Mouse (Mus musculus) limb, embryonic 15.5 days (tissue): Measurements from ENCODE around the gene Ttc9c. TPM values are rescaled to one million over a fixed set of nuclear protein-coding genes. Genes with fewer than 3 reads are reported as not detected.
A peak's percentile ranks its signal among the peaks of the same experiment; 100 is the strongest.

Source experiments
- ATAC-seq: fragments of 200-750 bp; cut with Nextera tagmentation; 2 replicates; pipeline ENCODE4 v1.8.0; 2017; ENCODE audit warnings: low read depth, moderate TSS enrichment; ENCODE audit not compliant: insufficient number of reproducible peaks, low FRiP score, low TSS enrichment
- H3K27ac ChIP-seq: fragments of 300-500 bp; sonication (generic); 2 replicates; pipeline ENCODE4 v1.5.1; 2015; ENCODE audit warnings: moderate library complexity, mild to moderate bottlenecking, inconsistent platforms
- H3K27me3 ChIP-seq: fragments of 300-500 bp; sonication (generic); 2 replicates; pipeline ENCODE4 v1.6.1; 2015; ENCODE audit warnings: inconsistent platforms
- H3K36me3 ChIP-seq: fragments of 300-500 bp; sonication (generic); 2 replicates; pipeline ENCODE4 v1.6.1; 2015; ENCODE audit warnings: inconsistent platforms
- H3K4me1 ChIP-seq: fragments of 300-500 bp; sonication (generic); 2 replicates; pipeline ENCODE4 v1.6.1; 2015; ENCODE audit warnings: inconsistent platforms
- H3K4me2 ChIP-seq: fragments of 300-500 bp; sonication (generic); 2 replicates; pipeline ENCODE4 v1.6.1; 2015; ENCODE audit warnings: mild to moderate bottlenecking, inconsistent platforms
- H3K4me3 ChIP-seq: fragments of 300-500 bp; sonication (generic); 2 replicates; pipeline ENCODE4 v1.5.1; 2015; ENCODE audit warnings: mild to moderate bottlenecking, inconsistent platforms
- H3K9ac ChIP-seq: fragments of 300-500 bp; sonication (generic); 2 replicates; pipeline ENCODE4 v1.6.1; 2015; ENCODE audit warnings: inconsistent platforms
- H3K9me3 ChIP-seq: fragments of 300-500 bp; sonication (generic); 2 replicates; pipeline ENCODE4 v1.6.1; 2016; ENCODE audit warnings: inconsistent platforms
- WGBS: fragments of 180-500 bp; shearing (Covaris S2); methylation state at CpG from one replicate; pipeline ENCODE4 v1.1.7; 2015; 5-methylcytosine and 5-hydroxymethylcytosine counted together
- polyA plus RNA-seq: library from polyadenylated mRNA; unstranded; fragments of >200 nt; fragmentation: Nextera tagmentation; extraction: Ambion mirVana; gene quantifications from 2 replicates; pipeline ENCODE4 v1.2.1, GENCODE M21; 2015

Ttc9c gene
- polyA plus RNA-seq, 1 experiment from 2014 or later: 56.8 TPM

DNA sequence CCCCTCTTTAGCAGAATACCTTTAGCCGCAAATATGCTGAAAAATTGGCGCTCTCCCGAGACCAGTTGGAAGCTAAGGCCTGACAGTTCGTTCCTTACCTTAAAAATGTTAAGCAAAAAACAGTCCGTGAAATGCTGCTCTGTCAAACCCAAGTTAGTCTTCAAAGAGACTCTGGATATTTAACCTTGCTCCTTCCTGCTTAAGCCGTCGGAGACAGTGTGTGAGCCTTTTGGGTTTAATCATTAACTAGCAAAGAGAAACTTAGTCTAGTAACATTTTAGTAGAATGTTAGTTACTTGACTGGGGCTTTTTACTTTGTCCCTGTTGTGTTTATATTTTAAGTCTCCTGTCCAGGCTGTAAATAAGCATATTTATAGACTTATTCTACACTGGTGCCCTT lies 2.0 kb upstream of the Ttc9c start:
- Histone ChIP-seq H3K4me2 (peak overlapping the region; percentile 66), H3K27me3 (no peaks in the 10 kb centered on the region), H3K9me3 (no peaks in the 10 kb centered on the region), H3K9ac (peak overlapping the region; percentile 96), H3K36me3 (peaks cover 36% of the 10 kb centered on the region), H3K4me1 (peaks cover 34% of the 10 kb centered on the region), H3K27ac (peak overlapping the region; percentile 100; the same call in 1 of the 2 replicates), H3K4me3 (peak overlapping the region; percentile 82)
- WGBS: under 1% methylated on average over 7 of the region's 7 CpGs
- ATAC-seq: no peak

DNA sequence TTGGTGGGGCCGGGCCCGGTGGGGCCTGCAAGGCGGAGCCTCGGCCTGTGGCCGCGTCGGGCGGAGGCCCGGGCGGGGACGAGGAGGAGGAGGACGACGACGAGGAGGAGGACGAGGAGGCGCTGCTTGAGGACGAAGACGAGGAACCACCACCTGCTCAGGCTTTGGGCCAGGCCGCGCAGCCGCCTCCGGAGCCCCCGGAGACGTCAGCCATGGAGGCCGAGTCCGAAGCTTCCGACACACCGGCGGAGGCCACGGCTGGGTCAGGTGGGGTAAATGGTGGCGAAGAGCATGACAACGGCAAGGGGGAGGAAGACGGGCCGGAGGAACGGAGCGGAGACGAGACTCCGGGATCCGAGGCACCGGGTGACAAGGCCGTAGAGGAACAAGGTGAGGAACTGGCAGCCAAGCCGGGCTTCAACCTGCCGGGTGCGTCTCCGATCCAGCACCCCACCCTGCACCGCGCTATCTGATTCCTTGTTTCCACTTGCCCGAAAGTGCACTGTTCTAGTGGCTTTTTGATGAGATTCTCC lies 1.4 kb upstream of the Ttc9c start:
- no peak for ATAC-seq
- 0% methylated on average over 46 of the region's 48 CpGs for WGBS
- H3K27me3 ChIP-seq: no peaks in the 10 kb centered on the region
- peak overlapping the region; percentile 96 for H3K9ac ChIP-seq
- no peaks in the 10 kb centered on the region for H3K9me3 ChIP-seq
- peak overlapping the region; percentile 82 for H3K4me3 ChIP-seq
- peaks cover 35% of the 10 kb centered on the region for H3K36me3 ChIP-seq
- H3K4me1 ChIP-seq: peaks cover 37% of the 10 kb centered on the region
- peak overlapping the region; percentile 100 for H3K27ac ChIP-seq
- H3K4me2 ChIP-seq: peak overlapping the region; percentile 66

DNA sequence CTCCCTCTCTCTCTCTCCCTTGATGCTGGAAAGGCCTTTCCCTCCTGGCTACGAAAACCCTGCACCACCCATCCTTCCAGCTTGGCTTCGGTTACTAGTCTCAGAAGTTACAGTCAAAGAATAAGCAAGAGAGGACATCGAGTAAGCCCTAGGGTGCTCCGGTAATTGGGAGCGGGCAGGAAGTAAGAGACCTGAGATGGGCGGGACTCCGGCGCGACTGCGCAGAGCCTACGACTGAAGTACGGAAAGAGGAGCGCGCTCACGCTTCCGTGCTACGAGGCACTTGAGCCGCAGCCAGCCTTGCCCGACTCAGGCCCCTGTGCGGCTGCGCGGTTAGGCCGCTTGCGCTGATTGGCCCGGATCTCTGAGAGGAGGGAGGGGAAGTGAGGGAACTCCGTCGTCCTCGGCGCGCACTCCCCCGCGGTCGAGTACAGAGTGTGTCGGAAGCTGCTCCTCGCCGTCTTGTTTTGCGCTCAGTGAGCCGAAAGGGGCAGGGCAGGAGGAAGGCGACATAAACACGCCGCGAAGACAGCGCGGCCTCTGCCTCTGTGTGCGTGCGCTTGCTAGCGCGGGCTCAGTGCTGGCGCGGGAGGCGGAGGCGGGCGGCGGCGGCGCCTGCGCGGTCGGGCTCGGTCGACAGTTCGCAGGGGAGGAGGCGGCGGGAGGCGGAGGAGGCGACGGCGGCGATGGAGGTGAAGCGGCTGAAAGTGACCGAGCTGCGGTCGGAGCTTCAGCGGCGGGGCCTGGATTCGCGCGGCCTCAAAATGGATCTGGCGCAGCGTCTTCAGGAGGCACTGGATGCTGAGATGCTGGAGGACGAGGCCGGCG lies 677 bp upstream of the Ttc9c start, which contains the start of gene Hnrnpul2:
Gene Hnrnpul2 (plus strand): TSS at position 415 of the 828 bp plus-strand sequence.
- Histone ChIP-seq H3K4me2 (peak within 1 kb of the TSS; percentile 89), H3K36me3 (peaks cover 35% of the 10 kb centered on the region), H3K9me3 (no peaks in the 10 kb centered on the region), H3K4me3 (peak within 1 kb of the TSS; percentile 82), H3K27me3 (no peaks in the 10 kb centered on the region), H3K4me1 (peaks cover 37% of the 10 kb centered on the region), H3K27ac (peak within 1 kb of the TSS; percentile 100), H3K9ac (peak within 1 kb of the TSS; percentile 96)
- WGBS: under 1% methylated on average over 81 of the region's 83 CpGs
- peak; percentile 95 for ATAC-seq

DNA sequence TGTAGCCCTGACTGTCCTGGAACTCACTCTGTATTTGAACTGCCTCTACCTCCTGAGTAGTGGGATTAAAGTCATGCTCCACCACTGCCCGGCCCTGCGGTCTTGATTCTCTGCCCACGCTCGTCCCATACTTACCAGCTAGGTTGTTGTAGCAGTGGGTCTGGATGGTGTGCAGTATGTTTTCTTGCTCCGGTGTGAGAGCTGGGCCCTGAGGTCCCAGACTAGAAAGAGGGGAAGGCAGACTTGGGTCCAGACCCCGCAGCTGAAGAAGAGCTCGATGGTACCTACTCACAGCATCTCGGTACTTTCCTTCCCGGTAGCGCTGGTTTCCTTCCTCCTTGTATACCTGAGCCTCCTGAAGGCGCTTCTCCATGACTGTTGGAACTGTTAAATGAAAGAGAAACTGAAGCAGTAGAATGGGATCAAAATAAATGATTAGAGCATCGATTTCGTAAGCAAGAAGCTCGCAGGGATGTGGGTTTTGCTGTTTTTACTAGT lies 783 bp downstream of the Ttc9c start:
- peak overlapping the region; percentile 100 for H3K27ac ChIP-seq
- peak overlapping the region; percentile 82 for H3K4me3 ChIP-seq
- peak overlapping the region; percentile 89 for H3K4me2 ChIP-seq
- peak overlapping the region; percentile 67 for H3K9ac ChIP-seq
- H3K9me3 ChIP-seq: no peaks in the 10 kb centered on the region
- ATAC-seq: no peak
- peaks cover 32% of the 10 kb centered on the region for H3K36me3 ChIP-seq
- peaks cover 36% of the 10 kb centered on the region for H3K4me1 ChIP-seq
- WGBS: 18% methylated on average over 14 of the region's 14 CpGs
- H3K27me3 ChIP-seq: no peaks in the 10 kb centered on the region

DNA sequence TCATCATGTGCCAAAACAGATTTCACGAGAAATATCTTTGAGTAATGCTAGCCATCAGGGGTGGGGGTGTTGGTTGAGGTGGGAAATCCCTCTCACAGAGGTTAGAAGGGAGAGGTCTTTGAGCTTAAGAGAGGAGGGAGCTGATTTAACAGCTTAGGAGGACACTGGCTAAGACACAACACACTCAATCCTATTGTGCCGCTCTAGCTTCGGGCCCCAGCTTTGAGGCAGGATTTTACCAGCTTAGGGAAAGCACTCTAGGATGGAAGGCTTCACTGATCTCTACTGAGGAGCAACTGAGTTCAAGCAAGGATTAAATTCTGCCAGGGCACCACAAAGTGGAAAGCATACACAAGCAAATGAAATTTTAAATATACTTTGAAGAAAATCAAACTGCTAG lies 2.1 kb downstream of the Ttc9c start:
- H3K27me3 ChIP-seq: no peaks in the 10 kb centered on the region
- no peaks in the 10 kb centered on the region for H3K9me3 ChIP-seq
- WGBS: 80% methylated on average over 3 of the region's 3 CpGs
- 0 out of 2 replicates have a peak overlapping the region, but pooled peaks have one; percentile 22 for H3K27ac ChIP-seq
- no peak overlapping the region for H3K4me3 ChIP-seq
- no peak for ATAC-seq
- H3K9ac ChIP-seq: no peak overlapping the region
- H3K4me1 ChIP-seq: peaks cover 24% of the 10 kb centered on the region
- 0 out of 2 replicates have a peak overlapping the region, but pooled peaks have one; percentile 12 for H3K4me2 ChIP-seq
- H3K36me3 ChIP-seq: peaks cover 38% of the 10 kb centered on the region

DNA sequence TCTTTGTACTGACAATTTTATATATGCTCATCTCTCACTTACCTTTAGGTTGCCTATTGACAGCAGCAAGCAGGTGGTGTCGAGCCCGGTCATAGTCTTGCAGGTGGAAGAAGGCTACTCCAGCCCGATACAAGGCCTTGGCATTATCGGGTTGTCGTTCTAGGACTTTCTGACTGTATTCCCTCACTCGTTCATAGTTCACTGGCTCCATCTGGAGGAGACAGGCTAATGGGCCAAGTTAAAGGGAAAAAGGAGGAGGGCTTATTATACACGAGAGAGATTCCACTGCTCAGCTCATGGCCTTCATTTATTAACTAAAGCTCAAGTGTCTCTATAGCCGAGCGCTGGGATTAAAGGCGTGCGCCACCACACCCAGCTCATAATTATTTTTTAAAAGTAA lies 3.3 kb downstream of the Ttc9c start:
- 71% methylated on average over 11 of the region's 11 CpGs for WGBS
- H3K36me3 ChIP-seq: peaks cover 48% of the 10 kb centered on the region
- no peak overlapping the region for H3K4me3 ChIP-seq
- no peaks in the 10 kb centered on the region for H3K9me3 ChIP-seq
- H3K9ac ChIP-seq: no peak overlapping the region
- H3K27me3 ChIP-seq: no peaks in the 10 kb centered on the region
- no peak for ATAC-seq
- H3K4me2 ChIP-seq: no peak overlapping the region
- no peak overlapping the region for H3K27ac ChIP-seq
- H3K4me1 ChIP-seq: peaks cover 21% of the 10 kb centered on the region

DNA sequence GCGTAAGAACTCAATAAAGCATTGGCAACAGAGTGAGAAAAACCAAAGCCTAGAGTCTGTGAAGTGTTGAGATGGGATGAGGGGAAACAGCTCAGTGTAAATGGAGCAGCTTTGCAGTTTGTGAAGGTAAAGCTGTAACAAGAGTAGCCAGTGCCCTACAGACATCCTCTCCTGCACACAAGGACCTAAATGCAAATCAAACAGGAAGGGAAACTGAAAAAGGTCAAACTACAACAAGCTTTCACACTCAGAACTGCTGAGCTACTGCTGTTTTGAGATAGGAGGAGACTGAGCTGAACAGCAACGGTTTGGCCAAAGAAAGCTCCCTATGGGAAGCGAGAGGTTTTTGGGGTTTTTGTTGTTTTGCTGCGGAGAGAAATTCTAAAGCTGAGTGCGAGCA lies 12.3 kb downstream of the Ttc9c start:
- H3K36me3 ChIP-seq: peaks cover 60% of the 10 kb centered on the region
- H3K9ac ChIP-seq: no peak overlapping the region
- H3K4me3 ChIP-seq: no peak overlapping the region
- H3K4me1 ChIP-seq: peaks cover 8% of the 10 kb centered on the region; the same call in 1 of the 2 replicates
- H3K27me3 ChIP-seq: no peaks in the 10 kb centered on the region
- no peaks in the 10 kb centered on the region for H3K9me3 ChIP-seq
- ATAC-seq: no peak
- no peak overlapping the region for H3K4me2 ChIP-seq
- H3K27ac ChIP-seq: no peak overlapping the region
- 91% methylated on average over 5 of the region's 5 CpGs for WGBS

DNA sequence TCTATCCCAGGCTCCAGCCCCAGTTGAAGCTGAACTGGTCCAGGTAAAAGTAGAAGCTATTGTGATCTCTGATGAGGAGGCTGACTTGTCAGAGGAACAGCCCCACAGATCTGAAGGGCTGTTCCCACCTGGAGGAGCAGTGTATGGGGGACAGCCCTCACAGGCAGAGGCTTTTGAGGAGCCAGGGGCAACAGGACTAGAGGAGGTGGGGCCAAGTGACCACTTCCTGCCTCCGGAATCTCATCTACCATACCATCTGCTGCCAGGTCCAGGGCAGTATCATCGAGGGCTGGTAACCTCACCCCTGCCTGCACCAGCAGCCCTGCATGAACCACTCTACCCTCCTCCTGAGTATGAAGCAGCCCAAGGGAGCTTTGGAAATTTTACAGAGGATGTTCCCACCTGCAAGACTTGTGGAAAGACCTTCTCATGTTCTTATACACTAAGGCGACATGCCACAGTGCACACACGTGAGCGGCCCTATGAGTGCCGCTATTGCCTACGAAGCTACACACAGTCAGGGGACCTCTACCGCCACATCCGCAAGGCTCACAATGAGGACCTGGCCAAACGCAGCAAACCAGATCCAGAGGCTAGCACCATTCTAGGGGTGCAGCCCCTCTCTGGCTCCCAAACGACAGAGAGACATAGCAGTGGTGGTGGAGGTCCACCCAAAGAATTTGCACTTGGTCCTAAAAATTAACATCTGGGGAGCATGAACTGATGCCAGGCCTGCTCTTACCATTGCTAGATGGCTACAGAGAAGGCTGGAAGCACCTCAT lies 15.1 kb downstream of the Ttc9c start:
- Histone ChIP-seq H3K4me2 (no peak overlapping the region), H3K4me1 (peaks cover 8% of the 10 kb centered on the region; the same call in 1 of the 2 replicates), H3K36me3 (peaks cover 39% of the 10 kb centered on the region), H3K9me3 (no peaks in the 10 kb centered on the region), H3K4me3 (no peak overlapping the region), H3K9ac (no peak overlapping the region), H3K27ac (no peak overlapping the region), H3K27me3 (no peaks in the 10 kb centered on the region)
- 88% methylated on average over 11 of the region's 11 CpGs for WGBS
- ATAC-seq: no peak

DNA sequence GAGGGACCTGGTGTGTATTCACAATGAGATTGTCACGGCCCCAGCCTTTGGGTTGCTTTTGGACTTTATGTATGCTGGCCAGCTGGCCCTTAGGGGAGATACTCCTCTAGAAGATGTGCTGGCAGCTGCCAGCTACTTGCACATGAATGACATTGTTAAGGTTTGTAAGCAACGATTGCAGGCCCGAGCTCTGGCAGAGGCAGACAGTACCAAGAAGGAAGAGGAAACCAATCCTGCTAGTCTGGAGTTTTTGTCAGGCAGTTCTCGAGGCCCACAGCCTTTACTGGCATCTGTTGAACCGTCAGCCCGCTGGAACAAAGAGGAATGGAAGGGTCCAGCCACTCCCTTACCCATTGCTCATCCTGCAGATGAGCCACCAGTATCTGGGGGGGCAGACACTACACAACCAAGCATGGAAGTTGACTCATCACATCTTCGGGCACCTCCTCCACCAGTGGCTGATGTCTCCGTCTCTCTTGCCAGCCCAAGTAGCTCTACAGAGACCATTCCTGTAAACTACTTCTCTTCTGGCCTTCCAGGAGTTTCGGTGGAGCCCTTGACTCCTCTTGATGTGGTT lies 15.8 kb downstream of the Ttc9c start:
- H3K36me3 ChIP-seq: peaks cover 34% of the 10 kb centered on the region
- H3K9ac ChIP-seq: no peak overlapping the region
- no peaks in the 10 kb centered on the region for H3K27me3 ChIP-seq
- no peak for ATAC-seq
- peak overlapping the region; percentile 92; the same call in 1 of the 2 replicates for H3K27ac ChIP-seq
- peak overlapping the region; percentile 68; the same call in 1 of the 2 replicates for H3K4me3 ChIP-seq
- H3K4me1 ChIP-seq: peaks cover 8% of the 10 kb centered on the region; the same call in 1 of the 2 replicates
- H3K4me2 ChIP-seq: peak overlapping the region; percentile 59
- whole genome bisulfite sequencing: 90% methylated on average over 9 of the region's 9 CpGs
- H3K9me3 ChIP-seq: no peaks in the 10 kb centered on the region

DNA sequence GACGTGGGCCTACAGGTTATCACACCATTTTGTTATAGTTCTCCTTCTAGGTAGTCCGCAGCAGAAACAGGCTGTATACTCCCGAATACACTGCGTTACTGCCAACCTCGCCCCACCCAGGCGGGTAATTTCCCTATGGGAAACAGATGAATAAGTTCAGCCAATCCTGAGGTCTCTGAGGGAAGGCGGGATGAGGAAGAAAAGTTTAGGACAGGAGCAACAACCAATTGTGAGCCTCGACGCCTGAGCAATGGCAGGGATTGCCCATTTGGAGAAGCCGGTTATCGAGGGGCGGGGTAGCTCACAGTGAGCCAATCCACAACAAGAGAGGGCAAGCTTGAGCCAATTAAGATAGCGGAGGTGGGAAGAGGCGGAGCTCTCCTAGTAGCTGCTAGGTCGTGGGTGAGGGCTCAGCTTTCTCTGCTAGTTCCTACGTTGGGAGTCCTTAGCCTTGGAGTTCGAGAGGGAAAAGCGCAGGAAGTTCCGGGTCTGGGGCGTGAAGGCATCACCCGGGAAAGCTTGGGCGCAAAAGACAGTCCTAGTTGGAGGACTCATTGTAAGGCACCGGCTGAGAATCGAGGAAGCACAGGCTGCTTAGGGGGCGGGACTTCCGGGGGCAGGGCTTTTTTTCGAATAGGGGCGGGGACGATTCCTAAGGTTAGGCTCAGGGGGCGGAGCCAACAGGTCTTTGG lies 16.9 kb downstream of the Ttc9c start, which contains the start of gene Zbtb3:
Gene Zbtb3 (plus strand): TSS at position 426 of the 692 bp plus-strand sequence.
- peak within 1 kb of the TSS; percentile 92 for H3K27ac ChIP-seq
- peak within 1 kb of the TSS; percentile 59 for H3K4me2 ChIP-seq
- H3K27me3 ChIP-seq: no peaks in the 10 kb centered on the region
- WGBS: under 1% methylated on average over 30 of the region's 30 CpGs
- H3K36me3 ChIP-seq: peaks cover 29% of the 10 kb centered on the region
- no peaks in the 10 kb centered on the region for H3K9me3 ChIP-seq
- peaks cover 14% of the 10 kb centered on the region for H3K4me1 ChIP-seq
- peak; percentile 97 for ATAC-seq
- H3K9ac ChIP-seq: 0 out of 2 replicates have a peak within 1 kb of the TSS, but pooled peaks have one; percentile 11
- peak within 1 kb of the TSS; percentile 68 for H3K4me3 ChIP-seq

DNA sequence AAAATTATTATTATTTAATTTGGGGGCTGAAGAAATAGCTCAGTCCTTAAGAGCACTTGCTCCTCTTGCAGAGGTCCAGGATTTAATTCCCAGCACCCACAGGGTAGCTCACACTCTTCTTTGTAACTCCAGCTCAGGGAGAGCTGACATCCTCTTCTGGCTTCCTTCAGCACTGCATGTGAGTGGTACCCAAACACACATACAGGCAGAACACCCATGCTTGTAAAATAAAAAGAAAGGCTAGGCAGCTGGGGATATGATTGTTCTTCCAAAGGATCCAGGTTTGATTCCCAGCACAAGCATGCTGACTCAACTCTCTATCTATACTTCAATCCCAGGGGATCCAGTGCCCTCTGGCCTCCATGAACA lies 20.2 kb downstream of the Ttc9c start:
- Histone ChIP-seq H3K9ac (no peak overlapping the region), H3K27ac (peak overlapping the region; percentile 75; the same call in 1 of the 2 replicates), H3K36me3 (peaks cover 21% of the 10 kb centered on the region), H3K9me3 (no peaks in the 10 kb centered on the region), H3K27me3 (no peaks in the 10 kb centered on the region), H3K4me1 (peaks cover 20% of the 10 kb centered on the region), H3K4me2 (peak overlapping the region; percentile 67), H3K4me3 (peak overlapping the region; percentile 58)
- ATAC-seq: no peak
